Mouse (Mus musculus) heart, adult 2 months (tissue): ENCODE data around the gene Neurog2. TPM values are rescaled to one million over a fixed set of nuclear protein-coding genes. Genes with fewer than 3 reads are reported as not detected.

Experiments
- DNase-seq, 2 experiments: peaks; one replicate each; pipeline ENCODE4 v3.0.0; 2021
- H3K27ac ChIP-seq: fragments of 200-600 bp; 2 replicates; pipeline ENCODE4 v1.8.1; 2022
- H3K27me3 ChIP-seq: fragments of 200-500 bp; 2 replicates; pipeline ENCODE4 v1.6.1; 2012; ENCODE audit warnings: mild to moderate bottlenecking, low read length, inconsistent platforms, mixed read lengths; ENCODE audit not compliant: control insufficient read depth, insufficient read depth
- H3K36me3 ChIP-seq: fragments of 200-500 bp; 2 replicates; pipeline ENCODE4 v1.6.1; 2012; ENCODE audit warnings: low read length, inconsistent platforms; ENCODE audit not compliant: control insufficient read depth, insufficient read depth
- H3K4me1 ChIP-seq: fragments of 200-500 bp; 2 replicates; pipeline ENCODE4 v1.6.1; 2011; ENCODE audit warnings: low read length; ENCODE audit not compliant: control insufficient read depth, insufficient read depth
- H3K4me3 ChIP-seq: fragments of 200-600 bp; 2 replicates; pipeline ENCODE4 v1.8.1; 2022
- H3K79me2 ChIP-seq: fragments of 200-500 bp; replicated peaks from 2 replicates; pipeline ENCODE4 v1.6.1; 2012; ENCODE audit warnings: mild to moderate bottlenecking, inconsistent platforms, low read length, moderate library complexity, mixed read lengths; ENCODE audit not compliant: control insufficient read depth, insufficient read depth
- H3K9ac ChIP-seq: fragments of 200-500 bp; 2 replicates; pipeline ENCODE4 v1.6.1; 2012; ENCODE audit warnings: low read depth, mild to moderate bottlenecking, control low read depth, inconsistent platforms, low read length, mixed read lengths
- CTCF ChIP-seq: fragments of 200-600 bp; IDR thresholded peaks from 2 replicates; pipeline ENCODE4 v1.8.1; 2022; ENCODE audit warnings: antibody characterized with exemption, mild to moderate bottlenecking, moderate library complexity
- EP300 ChIP-seq: fragments of 200-500 bp; IDR thresholded peaks from 2 replicates; pipeline ENCODE4 v1.6.1; 2011; ENCODE audit warnings: low read depth, low read length, control low read depth; ENCODE audit not compliant: insufficient read depth
- POLR2A ChIP-seq: fragments of 200-500 bp; IDR thresholded peaks from 2 replicates; pipeline ENCODE4 v1.6.1; 2011; ENCODE audit warnings: mild to moderate bottlenecking, low read depth, low read length, control low read depth; ENCODE audit not compliant: insufficient read depth
- WGBS: fragments of 180-500 bp; shearing (Covaris S2); methylation state at CpG from one replicate; pipeline ENCODE4 v1.1.7; 2018; 5-methylcytosine and 5-hydroxymethylcytosine counted together
- intact Hi-C: fragments of 180-260 bp; cut with DNase I; formaldehyde crosslinking; loops from one replicate; pipeline ENCODE4 v1.15.1; 2025
- polyA plus RNA-seq: library from polyadenylated mRNA; depleted of rRNA; stranded (reverse); fragments of >200 nt; gene quantifications from 2 replicates; pipeline ENCODE4 v1.2.3, GENCODE M21; 2012
- total RNA-seq, 2 experiments: library from RNA; stranded (reverse); gene quantifications; 2 replicates each; pipeline ENCODE4 v1.2.3; 2021

Neurog2 gene
- total and polyA plus RNA-seq, 3 experiments, result not detected

GRCm38 (mm10) chr3:127630735-127631372 is 2.1 kb upstream of the Neurog2 start:
- no peaks in the 10 kb centered on the region for H3K36me3 ChIP-seq
- no peak overlapping the region for H3K4me3 ChIP-seq
- H3K4me1 ChIP-seq, result no peaks in the 10 kb centered on the region; the same call in 1 of the 2 replicates
- peak; percentile 6 to 18 for DNase-seq
- intact Hi-C loops, result loop anchor here (10.0 kb wide), 1 partner anchor 1584 kb away; no protein-coding TSS in a partner anchor
- no peak overlapping the region for H3K27ac ChIP-seq
- no peak for TF ChIP-seq POLR2A
- no peak for TF ChIP-seq CTCF
- TF ChIP-seq EP300, result no peak
- peaks cover 44% of the 10 kb centered on the region for H3K27me3 ChIP-seq
- 17% methylated on average over 17 of the region's 17 CpGs for WGBS
- H3K79me2 ChIP-seq, result no peaks in the 10 kb centered on the region
- H3K9ac ChIP-seq, result no peak overlapping the region

GRCm38 (mm10) chr3:127631582-127631981 is 1.4 kb upstream of the Neurog2 start:
- no peaks in the 10 kb centered on the region for H3K36me3 ChIP-seq
- no peak overlapping the region for H3K9ac ChIP-seq
- intact Hi-C loops, result loop anchor here (10.0 kb wide), 1 partner anchor 1583 kb away; no protein-coding TSS in a partner anchor
- H3K4me1 ChIP-seq, result no peaks in the 10 kb centered on the region; the same call in 1 of the 2 replicates
- no peak for TF ChIP-seq POLR2A
- TF ChIP-seq CTCF, result no peak
- TF ChIP-seq EP300, result no peak
- H3K27me3 ChIP-seq, result peaks cover 42% of the 10 kb centered on the region
- DNase-seq, result peak; percentile 9 to 27
- no peaks in the 10 kb centered on the region for H3K79me2 ChIP-seq
- H3K4me3 ChIP-seq, result no peak overlapping the region
- WGBS, result 5% methylated on average over 10 of the region's 10 CpGs
- H3K27ac ChIP-seq, result no peak overlapping the region

- H3K9ac ChIP-seq, result no peak overlapping the region
- TF ChIP-seq POLR2A (no peak), CTCF (no peak), EP300 (no peak)
- H3K36me3 ChIP-seq, result no peaks in the 10 kb centered on the region
- H3K27me3 ChIP-seq, result peaks cover 38% of the 10 kb centered on the region
- peak overlapping the region; percentile 52 for H3K4me3 ChIP-seq
- intact Hi-C loops, result loop anchor here (10.0 kb wide), 1 partner anchor 1582 kb away; no protein-coding TSS in a partner anchor
- no peaks in the 10 kb centered on the region; the same call in 1 of the 2 replicates for H3K4me1 ChIP-seq
- WGBS, result 2% methylated on average over 32 of the region's 32 CpGs
- H3K79me2 ChIP-seq, result no peaks in the 10 kb centered on the region
- H3K27ac ChIP-seq, result no peak overlapping the region
- peak; percentile 19 to 42 for DNase-seq
Measured at GRCm38 (mm10) chr3:127632531-127632930, 404 bp upstream of the Neurog2 start.

- H3K9ac ChIP-seq, result no peak overlapping the region
- TF ChIP-seq EP300 (no peak), CTCF (no peak; the same call in 1 of the 2 replicates), POLR2A (no peak)
- H3K4me3 ChIP-seq, result peak overlapping the region; percentile 52
- H3K27ac ChIP-seq, result no peak overlapping the region
- no peaks in the 10 kb centered on the region for H3K79me2 ChIP-seq
- H3K27me3 ChIP-seq, result peaks cover 30% of the 10 kb centered on the region
- 2% methylated on average over 58 of the region's 58 CpGs for WGBS
- intact Hi-C loops, result loop anchor here (10.0 kb wide), 1 partner anchor 1580 kb away; no protein-coding TSS in a partner anchor
- no peaks in the 10 kb centered on the region for H3K36me3 ChIP-seq
- DNase-seq, result peak; percentile 75 to 83
- H3K4me1 ChIP-seq, result no peaks in the 10 kb centered on the region; the same call in 1 of the 2 replicates
Measured at GRCm38 (mm10) chr3:127634101-127634983, 1.4 kb downstream of the Neurog2 start.

GRCm38 (mm10) chr3:127634984-127635349 is 2.0 kb downstream of the Neurog2 start:
- Histone ChIP-seq H3K79me2 (no peaks in the 10 kb centered on the region), H3K9ac (no peak overlapping the region), H3K36me3 (no peaks in the 10 kb centered on the region), H3K4me1 (no peaks in the 10 kb centered on the region; the same call in 1 of the 2 replicates), H3K27ac (no peak overlapping the region), H3K27me3 (peaks cover 34% of the 10 kb centered on the region), H3K4me3 (no peak overlapping the region)
- intact Hi-C loops, result loop anchor here (10.0 kb wide), 1 partner anchor 1580 kb away; no protein-coding TSS in a partner anchor
- WGBS, result 14% methylated on average over 3 of the region's 3 CpGs
- no peak for DNase-seq
- TF ChIP-seq CTCF (no peak), EP300 (no peak), POLR2A (no peak)
